Mouse (Mus musculus) brain, adult 2 months (tissue): ENCODE results near the gene Spem1.
"Not testable (repeated sequence)": the region's sequence is repeated elsewhere in the genome, so short reads cannot be mapped to it uniquely, and the experiment has no call there.

Source experiments
- DNase-seq: peaks from one replicate; pipeline ENCODE4 v3.0.0; 2011; ENCODE audit warnings: low read depth, low spot score

Gene Spem1

GRCm38 (mm10) chr11:69822080-69822479 is at the start of gene Spem1:
Spem1 (minus strand) TSS chr11:69822180.
- no peak for DNase-seq

GRCm38 (mm10) chr11:69870289-69871069 is 48.5 kb upstream of the Spem1 start:
- DNase-seq, result no peak

GRCm38 (mm10) chr11:69867335-69867734 is 45.4 kb upstream of the Spem1 start:
- no peak for DNase-seq

GRCm38 (mm10) chr11:69865561-69865960 is 43.6 kb upstream of the Spem1 start:
- DNase-seq, result no peak

- DNase-seq, result no peak
These were observed 42.3 kb upstream of the Spem1 start for GRCm38 (mm10) chr11:69864138-69864860.

- not testable (repeated sequence) for DNase-seq
These were observed 41.7 kb upstream of the Spem1 start for GRCm38 (mm10) chr11:69863729-69864128.

- DNase-seq, result no peak
These were observed 36.4 kb upstream of the Spem1 start, which contains the start of gene Tnk1 for GRCm38 (mm10) chr11:69858113-69858998. Tnk1 (minus strand) TSS chr11:69858730.

- peak; percentile 24 for DNase-seq
These were observed 33.4 kb upstream of the Spem1 start for GRCm38 (mm10) chr11:69855347-69855746.

GRCm38 (mm10) chr11:69854680-69855079 is 32.7 kb upstream of the Spem1 start:
- DNase-seq, result no peak

GRCm38 (mm10) chr11:69853994-69854393 is 32.0 kb upstream of the Spem1 start:
- no peak for DNase-seq

GRCm38 (mm10) chr11:69850754-69851153 is 28.8 kb upstream of the Spem1 start:
- DNase-seq, result no peak

GRCm38 (mm10) chr11:69849884-69850283 is 27.9 kb upstream of the Spem1 start:
- no peak for DNase-seq

GRCm38 (mm10) chr11:69849128-69849527 is 27.1 kb upstream of the Spem1 start:
- DNase-seq, result no peak

GRCm38 (mm10) chr11:69848021-69848420 is 26.0 kb upstream of the Spem1 start:
- DNase-seq, result peak; percentile 89

GRCm38 (mm10) chr11:69846738-69847688 is 25.0 kb upstream of the Spem1 start:
- no peak for DNase-seq

GRCm38 (mm10) chr11:69846198-69846680 is 24.3 kb upstream of the Spem1 start, which contains the start of gene Plscr3:
Plscr3 (plus strand) TSS chr11:69846376.
- peak; percentile 92 for DNase-seq

- no peak for DNase-seq
These were observed 16.7 kb upstream of the Spem1 start for GRCm38 (mm10) chr11:69838714-69839104.

GRCm38 (mm10) chr11:69837952-69838713 is 16.2 kb upstream of the Spem1 start, which contains the start of gene Tmem256:
Tmem256 (plus strand) TSS chr11:69838514.
- DNase-seq, result peak; percentile 99

- DNase-seq, result no peak
These were observed 15.6 kb upstream of the Spem1 start, which contains the start of gene Nlgn2 for GRCm38 (mm10) chr11:69837604-69837951. Nlgn2 (minus strand) TSS chr11:69837784.
